Mouse (Mus musculus): ENCODE data around the gene Tmem108. TPM values are rescaled to one million over a fixed set of nuclear protein-coding genes. Genes with fewer than 3 reads are reported as not detected.

Tmem108 gene
- total and polyA plus RNA-seq, 3 experiments, result 4.6 to 9.1 (median 4.7) TPM

DNA sequence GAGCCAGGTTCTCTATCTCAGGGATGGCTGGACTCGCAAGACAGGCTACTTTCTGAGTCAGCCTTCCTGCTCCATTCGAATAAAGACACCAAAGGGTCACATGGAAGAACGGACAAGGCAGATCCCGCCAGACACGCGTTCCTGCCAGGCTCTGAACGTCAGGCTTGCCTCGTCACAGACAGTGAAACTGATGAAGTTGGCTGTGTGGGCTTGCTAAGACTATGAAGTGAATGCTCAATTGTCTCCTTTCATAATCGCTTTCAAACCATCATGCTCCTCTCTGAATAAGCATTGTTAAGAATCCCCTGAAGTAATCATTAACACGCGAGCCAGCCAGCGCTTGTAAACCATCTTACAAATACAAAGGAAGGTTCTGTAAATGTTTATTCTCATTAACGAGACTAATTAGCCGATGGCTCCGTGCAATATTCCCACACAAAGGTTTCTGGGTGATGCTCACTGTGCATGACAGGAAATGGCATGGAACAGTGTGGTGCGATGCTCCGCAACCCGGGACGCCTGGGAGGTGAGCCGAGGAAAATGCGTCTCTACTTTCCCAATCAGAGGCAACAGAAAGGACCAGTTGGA is 210.9 kb downstream of the Tmem108 start:
- no peaks in the 10 kb centered on the region for H3K79me2 ChIP-seq (replicated peaks; ENCODE audit: control insufficient read depth, insufficient read depth, low read length)
- no peak overlapping the region for H3K9ac ChIP-seq (ENCODE audit: low read depth, low read length)
- DNase-seq, result no peak
- no peaks in the 10 kb centered on the region for H3K4me1 ChIP-seq (ENCODE audit: control insufficient read depth, insufficient read depth, low read length)
- no peaks in the 10 kb centered on the region for H3K27me3 ChIP-seq (ENCODE audit: control insufficient read depth, insufficient read depth, low read length)
- no peaks in the 10 kb centered on the region for H3K36me3 ChIP-seq (ENCODE audit: control insufficient read depth, insufficient read depth, low read length)
- WGBS, result 72% methylated on average over 21 of the region's 21 CpGs
- TF ChIP-seq POLR2A (IDR thresholded peaks at IDR 0.05; ENCODE audit: insufficient read depth, low read depth, low read length) (no peak), CTCF (IDR thresholded peaks at IDR 0.05) (no peak), EP300 (IDR thresholded peaks at IDR 0.05; ENCODE audit: insufficient read depth, low read depth, low read length) (no peak)
- intact Hi-C loops (cut with DNase I), result no loop called here
- H3K27ac ChIP-seq, result no peak overlapping the region
- H3K4me3 ChIP-seq, result no peak overlapping the region

- no peak overlapping the region for H3K27ac ChIP-seq
- intact Hi-C loops (cut with DNase I), result no loop called here
- DNase-seq, result no peak
- H3K27me3 ChIP-seq (ENCODE audit: control insufficient read depth, insufficient read depth, low read length), result no peaks in the 10 kb centered on the region
- no peak overlapping the region for H3K9ac ChIP-seq (ENCODE audit: low read depth, low read length)
- TF ChIP-seq CTCF (IDR thresholded peaks at IDR 0.05) (no peak), EP300 (IDR thresholded peaks at IDR 0.05; ENCODE audit: insufficient read depth, low read depth, low read length) (no peak), POLR2A (IDR thresholded peaks at IDR 0.05; ENCODE audit: insufficient read depth, low read depth, low read length) (no peak)
- H3K4me3 ChIP-seq, result no peak overlapping the region
- H3K4me1 ChIP-seq (ENCODE audit: control insufficient read depth, insufficient read depth, low read length), result no peaks in the 10 kb centered on the region
- H3K36me3 ChIP-seq (ENCODE audit: control insufficient read depth, insufficient read depth, low read length), result no peaks in the 10 kb centered on the region
- WGBS, result 60% methylated on average over 3 of the region's 3 CpGs
- H3K79me2 ChIP-seq (replicated peaks; ENCODE audit: control insufficient read depth, insufficient read depth, low read length), result no peaks in the 10 kb centered on the region
Measured at GRCm38 (mm10) chr9:103549178-103549577, 212.5 kb downstream of the Tmem108 start.

- TF ChIP-seq CTCF (IDR thresholded peaks at IDR 0.05) (no peak), POLR2A (IDR thresholded peaks at IDR 0.05; ENCODE audit: insufficient read depth, low read depth, low read length) (no peak), EP300 (IDR thresholded peaks at IDR 0.05; ENCODE audit: insufficient read depth, low read depth, low read length) (no peak)
Measured at GRCm38 (mm10) chr9:103548606-103549005, 213.0 kb downstream of the Tmem108 start.

GRCm38 (mm10) chr9:103546695-103547645 is 214.7 kb downstream of the Tmem108 start:
- no peaks in the 10 kb centered on the region for H3K4me1 ChIP-seq (ENCODE audit: control insufficient read depth, insufficient read depth, low read length)
- TF ChIP-seq CTCF (IDR thresholded peaks at IDR 0.05), result no peak
- H3K27me3 ChIP-seq (ENCODE audit: control insufficient read depth, insufficient read depth, low read length), result no peaks in the 10 kb centered on the region
- DNase-seq, result no peak
- H3K9ac ChIP-seq (ENCODE audit: low read depth, low read length), result no peak overlapping the region
- H3K36me3 ChIP-seq (ENCODE audit: control insufficient read depth, insufficient read depth, low read length), result no peaks in the 10 kb centered on the region
- H3K27ac ChIP-seq, result no peak overlapping the region
- no peaks in the 10 kb centered on the region for H3K79me2 ChIP-seq (replicated peaks; ENCODE audit: control insufficient read depth, insufficient read depth, low read length)
- WGBS, result 79% methylated on average over 22 of the region's 22 CpGs
- intact Hi-C loops (cut with DNase I), result no loop called here
- no peak overlapping the region for H3K4me3 ChIP-seq

More at GRCm38 (mm10) chr9:103548606-103549005, 213.0 kb downstream of the Tmem108 start:
- no peaks in the 10 kb centered on the region for H3K79me2 ChIP-seq (replicated peaks; ENCODE audit: control insufficient read depth, insufficient read depth, low read length)
- H3K27ac ChIP-seq, result no peak overlapping the region
- no peak for DNase-seq
- 83% methylated on average over 3 of the region's 3 CpGs for WGBS
- H3K36me3 ChIP-seq (ENCODE audit: control insufficient read depth, insufficient read depth, low read length), result no peaks in the 10 kb centered on the region
- no peak overlapping the region for H3K4me3 ChIP-seq
- no peaks in the 10 kb centered on the region for H3K27me3 ChIP-seq (ENCODE audit: control insufficient read depth, insufficient read depth, low read length)
- H3K4me1 ChIP-seq (ENCODE audit: control insufficient read depth, insufficient read depth, low read length), result no peaks in the 10 kb centered on the region
- no peak overlapping the region for H3K9ac ChIP-seq (ENCODE audit: low read depth, low read length)
- intact Hi-C loops (cut with DNase I), result no loop called here

- intact Hi-C loops (cut with DNase I), result no loop called here
- no peak for DNase-seq
- Histone ChIP-seq H3K4me1 (ENCODE audit: control insufficient read depth, insufficient read depth, low read length) (no peaks in the 10 kb centered on the region), H3K27ac (no peak overlapping the region), H3K36me3 (ENCODE audit: control insufficient read depth, insufficient read depth, low read length) (no peaks in the 10 kb centered on the region), H3K9ac (ENCODE audit: low read depth, low read length) (no peak overlapping the region), H3K4me3 (no peak overlapping the region), H3K79me2 (replicated peaks; ENCODE audit: control insufficient read depth, insufficient read depth, low read length) (no peaks in the 10 kb centered on the region), H3K27me3 (ENCODE audit: control insufficient read depth, insufficient read depth, low read length) (no peaks in the 10 kb centered on the region)
- 52% methylated on average over 4 of the region's 4 CpGs for WGBS
- no peak for TF ChIP-seq POLR2A (IDR thresholded peaks at IDR 0.05; ENCODE audit: insufficient read depth, low read depth, low read length)
- TF ChIP-seq CTCF (IDR thresholded peaks at IDR 0.05), result no peak
- no peak for TF ChIP-seq EP300 (IDR thresholded peaks at IDR 0.05; ENCODE audit: insufficient read depth, low read depth, low read length)
Measured at GRCm38 (mm10) chr9:103545729-103546128, 215.9 kb downstream of the Tmem108 start.

DNA sequence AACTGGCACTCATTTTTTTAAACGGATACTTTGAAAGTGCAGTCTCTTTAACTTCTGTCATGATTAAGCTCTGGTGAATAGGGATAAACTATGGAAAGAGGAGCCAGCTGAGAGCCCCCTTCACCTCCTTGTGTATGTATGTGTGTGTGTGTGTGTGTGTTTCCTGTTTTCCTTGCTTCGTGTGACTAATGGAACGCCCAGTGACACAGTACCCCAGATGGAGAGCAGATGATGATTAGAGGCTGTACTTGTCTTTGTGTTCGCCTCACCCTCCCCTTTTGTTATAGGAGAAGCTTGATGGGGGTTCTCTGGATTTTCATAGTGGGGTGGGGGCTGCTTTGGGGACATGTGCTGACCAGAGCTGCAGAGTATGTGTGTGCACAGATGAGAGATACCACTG is 216.4 kb downstream of the Tmem108 start:
- 46% methylated on average over 4 of the region's 4 CpGs for WGBS
- TF ChIP-seq CTCF (IDR thresholded peaks at IDR 0.05), result no peak
- no peak for TF ChIP-seq POLR2A (IDR thresholded peaks at IDR 0.05; ENCODE audit: insufficient read depth, low read depth, low read length)
- no peak for TF ChIP-seq EP300 (IDR thresholded peaks at IDR 0.05; ENCODE audit: insufficient read depth, low read depth, low read length)
- no peak overlapping the region for H3K4me3 ChIP-seq
- intact Hi-C loops (cut with DNase I), result no loop called here
- no peaks in the 10 kb centered on the region for H3K79me2 ChIP-seq (replicated peaks; ENCODE audit: control insufficient read depth, insufficient read depth, low read length)
- H3K4me1 ChIP-seq (ENCODE audit: control insufficient read depth, insufficient read depth, low read length), result no peaks in the 10 kb centered on the region
- H3K27me3 ChIP-seq (ENCODE audit: control insufficient read depth, insufficient read depth, low read length), result no peaks in the 10 kb centered on the region
- DNase-seq, result no peak
- no peak overlapping the region for H3K27ac ChIP-seq
- H3K36me3 ChIP-seq (ENCODE audit: control insufficient read depth, insufficient read depth, low read length), result no peaks in the 10 kb centered on the region
- no peak overlapping the region for H3K9ac ChIP-seq (ENCODE audit: low read depth, low read length)
